ENCODE assay signal across 8 mouse cellular contexts in genomic region chr7:24369731-24370541, GRCm38 (mm10). TPM values are rescaled to one million over a fixed set of nuclear protein-coding genes. Genes with fewer than 3 reads are reported as not detected.
DNase-seq lines count a peak whose midpoint lies in the region; ATAC-seq and TF ChIP-seq lines count a peak whose summit lies in the region.

Gene Kcnn4 (plus strand): TSS chr7:24370263.

- H3K4me1 ChIP-seq in hindbrain, embryonic 10.5 days (replicated peaks) = peaks cover 19% of the 10 kb centered on the region
- H3K4me1 ChIP-seq in hindbrain, postnatal 0 days (ENCODE audit: insufficient read depth, low read length) = peaks cover 2% of the 10 kb centered on the region; the same call in 1 of the 2 replicates
- peaks cover 26% of the 10 kb centered on the region for H3K4me1 ChIP-seq in limb, embryonic 15.5 days

- TF ChIP-seq CTCF in hindbrain, postnatal 0 days (IDR thresholded peaks at IDR 0.05; ENCODE audit: low read depth) = no peak

- H3K36me3 ChIP-seq in hindbrain, embryonic 10.5 days = no peaks in the 10 kb centered on the region
- no peaks in the 10 kb centered on the region for H3K36me3 ChIP-seq in hindbrain, postnatal 0 days (ENCODE audit: insufficient read depth, low read length)
- no peaks in the 10 kb centered on the region for H3K36me3 ChIP-seq in limb, embryonic 15.5 days

- H3K9ac ChIP-seq in hindbrain, postnatal 0 days (replicated peaks; ENCODE audit: low read length) = no peak within 1 kb of the TSS
- no peak within 1 kb of the TSS for H3K9ac ChIP-seq in limb, embryonic 15.5 days

- peak within 1 kb of the TSS; percentile 78 for H3K27ac ChIP-seq in hindbrain, embryonic 10.5 days
- no peak within 1 kb of the TSS for H3K27ac ChIP-seq in hindbrain, postnatal 0 days
- H3K27ac ChIP-seq in limb, embryonic 15.5 days = no peak within 1 kb of the TSS

- peaks cover 3% of the 10 kb centered on the region; the same call in 1 of the 2 replicates for H3K9me3 ChIP-seq in hindbrain, embryonic 10.5 days
- H3K9me3 ChIP-seq in hindbrain, postnatal 0 days (ENCODE audit: low read length) = no peaks in the 10 kb centered on the region
- no peaks in the 10 kb centered on the region for H3K9me3 ChIP-seq in limb, embryonic 15.5 days

- no peak for DNase-seq in hindbrain, embryonic 10.5 days (ENCODE audit: low spot score)
- DNase-seq in hindbrain, postnatal 0 days (ENCODE audit: low spot score) = no peak
- DNase-seq in T-cell, adult 2 months (ENCODE audit: low spot score) = peak; percentile 93
- peak; percentile 64 to 85 for DNase-seq in spleen, postnatal 4 days (ENCODE audit: low spot score in 2 of 2)
- no peak for DNase-seq in right cerebral cortex, postnatal 14 days
- no peak for DNase-seq in cerebellum, postnatal 10 days
- DNase-seq in cerebellum, postnatal 36 days = no peak

- ATAC-seq in hindbrain, postnatal 0 days = no peak; the same call in 1 of the 2 replicates
- ATAC-seq in limb, embryonic 15.5 days (ENCODE audit: insufficient number of reproducible peaks, low FRiP score, low TSS enrichment, low read depth) = peak; percentile 13; the same call in 1 of the 2 replicates

- peak within 1 kb of the TSS; percentile 28 for H3K4me3 ChIP-seq in hindbrain, embryonic 10.5 days
- no peak within 1 kb of the TSS for H3K4me3 ChIP-seq in hindbrain, postnatal 0 days (ENCODE audit: low read length)
- 0 out of 2 replicates have a peak within 1 kb of the TSS, but pooled peaks have one; percentile 6 for H3K4me3 ChIP-seq in limb, embryonic 15.5 days

- H3K4me2 ChIP-seq in hindbrain, postnatal 0 days (ENCODE audit: low read depth, low read length) = no peak within 1 kb of the TSS
- H3K4me2 ChIP-seq in limb, embryonic 15.5 days = 0 out of 2 replicates have a peak within 1 kb of the TSS, but pooled peaks have one; percentile 12

- WGBS in hindbrain, embryonic 10.5 days = 46% methylated on average over 23 of the region's 23 CpGs
- 45% methylated on average over 23 of the region's 23 CpGs for WGBS in hindbrain, postnatal 0 days
- WGBS in limb, embryonic 15.5 days = 32% methylated on average over 23 of the region's 23 CpGs

- H3K27me3 ChIP-seq in hindbrain, embryonic 10.5 days (ENCODE audit: insufficient read depth, poor library complexity, severe bottlenecking) = no peaks in the 10 kb centered on the region; the same call in 1 of the 2 replicates
- H3K27me3 ChIP-seq in hindbrain, postnatal 0 days (ENCODE audit: insufficient read depth, low read length) = no peaks in the 10 kb centered on the region
- H3K27me3 ChIP-seq in limb, embryonic 15.5 days = no peaks in the 10 kb centered on the region

RNA-seq across cellular contexts. Expression of gene Kcnn4, which starts in this region (rescaled TPM):
- polyA plus RNA-seq in hindbrain, embryonic 10.5 days (2016; fragmentation: Nextera tagmentation; extraction: Ambion mirVana) = 3.9 and 4.2 TPM in 2 replicates
- total RNA-seq in hindbrain, postnatal 0 days (2014; rRNA removed) = 1.1 and 3.9 TPM in 2 replicates
- 1.2 and 1.9 TPM in 2 replicates for polyA plus RNA-seq in hindbrain, postnatal 0 days (2015; fragmentation: Nextera tagmentation; extraction: Ambion mirVana)
- 3.0 and 3.4 TPM in 2 replicates for polyA plus RNA-seq in limb, embryonic 15.5 days (2015; fragmentation: Nextera tagmentation; extraction: Ambion mirVana)

Comparison
In these comparisons a context has a peak if more than half of its experiments do, and no peak if none do; other contexts are left out.
1. DNase-seq: peak in T-cell, adult 2 months (single experiment) and spleen, postnatal 4 days (2 of 2); none in hindbrain, embryonic 10.5 days (single experiment), hindbrain, postnatal 0 days (single experiment), right cerebral cortex, postnatal 14 days (single experiment), cerebellum, postnatal 10 days (0 of 2) and cerebellum, postnatal 36 days (0 of 2).